Mouse (Mus musculus): ENCODE data around the gene Ccdc3. TPM values are rescaled to one million over a fixed set of nuclear protein-coding genes. Genes with fewer than 3 reads are reported as not detected.

Ccdc3 gene
- polyA plus RNA-seq (2017; shearing (Covaris generic)): not detected

GRCm38 (mm10) chr2:5137500-5138286 is at the start of gene Ccdc3:
Gene Ccdc3, plus strand, starts transcription at chr2:5137776.

Other genes with a start within 250 kb of the Ccdc3 start
- 72.9 TPM for gene Phyh, start 218.8 kb upstream of the Ccdc3 start, polyA plus RNA-seq (2017; shearing (Covaris generic))
- gene Ucma, start 161.7 kb upstream of the Ccdc3 start, polyA plus RNA-seq (2017; shearing (Covaris generic)): not detected
- 1.3 TPM for gene Mcm10, start 125.0 kb upstream of the Ccdc3 start, polyA plus RNA-seq (2017; shearing (Covaris generic))
- gene Optn, start 73.7 kb upstream of the Ccdc3 start, polyA plus RNA-seq (2017; shearing (Covaris generic)): 1.6 TPM